Mouse (Mus musculus): ENCODE measurements around the gene Grrp1. TPM values are rescaled to one million over a fixed set of nuclear protein-coding genes. Genes with fewer than 3 reads are reported as not detected.

Grrp1 gene
- polyA plus RNA-seq, 2 experiments from 2014 or later: not detected

DNA sequence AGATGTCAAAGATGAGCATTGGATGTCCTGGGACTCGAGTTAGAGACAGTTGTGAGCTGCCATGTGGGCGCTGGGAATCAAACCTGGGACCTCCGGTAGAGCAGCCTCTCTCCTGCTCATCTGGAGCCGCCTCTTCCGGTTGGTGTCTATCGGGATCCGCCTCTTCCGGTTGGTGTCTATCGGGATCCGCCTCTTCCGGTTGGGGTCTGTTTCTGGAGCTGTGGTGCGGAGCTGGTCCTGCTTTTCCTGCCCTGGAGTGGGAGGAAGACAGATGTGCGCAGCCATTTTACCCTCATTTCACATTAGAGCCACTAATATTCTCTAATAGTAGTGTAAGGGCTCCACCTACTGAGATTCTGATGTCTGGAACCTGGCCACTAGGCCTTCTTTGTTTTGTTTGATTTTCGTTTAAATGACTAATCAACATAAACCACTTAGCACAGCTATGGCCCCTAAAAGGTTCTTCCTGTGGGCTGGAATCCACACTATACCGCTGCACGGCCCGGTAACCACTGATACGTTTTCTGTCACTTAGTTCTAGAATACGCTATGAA, 14.3 kb upstream of the Grrp1 start:
- ATAC-seq: no peak

DNA sequence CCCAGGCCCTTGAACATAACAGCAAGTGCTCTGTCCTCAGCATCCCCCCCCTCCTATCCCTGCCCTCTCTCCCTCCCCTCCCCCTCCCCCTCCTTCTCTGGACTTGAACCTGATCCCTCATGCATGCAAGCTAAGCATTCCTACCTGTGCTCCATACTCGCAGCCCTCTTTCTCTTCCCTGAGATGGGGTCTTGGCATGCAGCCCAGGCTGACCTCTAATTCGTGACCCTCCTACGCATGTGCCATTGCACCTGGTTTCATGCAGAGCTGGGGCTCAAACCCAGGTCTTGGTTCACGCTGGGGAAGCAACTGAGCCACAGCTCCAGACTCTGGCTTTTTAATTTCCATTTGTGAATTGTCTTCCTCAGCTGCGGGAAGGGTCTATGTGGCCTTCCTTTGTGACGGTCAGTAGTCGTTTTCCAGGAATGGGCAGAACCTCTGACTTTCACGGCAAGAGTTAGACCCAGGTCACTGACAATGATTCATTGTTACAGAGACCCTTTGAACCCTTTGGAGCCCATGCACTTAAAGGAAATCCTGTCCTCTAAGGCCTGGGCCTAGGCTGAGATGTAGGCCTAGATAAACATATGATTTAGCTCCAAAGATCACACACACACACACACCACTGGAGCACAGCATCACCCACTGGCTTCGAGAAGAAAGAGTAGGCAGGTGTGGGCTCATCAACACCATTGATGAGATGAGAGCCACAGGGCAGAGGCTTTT, 12.1 kb upstream of the Grrp1 start:
- ATAC-seq: no peak

DNA sequence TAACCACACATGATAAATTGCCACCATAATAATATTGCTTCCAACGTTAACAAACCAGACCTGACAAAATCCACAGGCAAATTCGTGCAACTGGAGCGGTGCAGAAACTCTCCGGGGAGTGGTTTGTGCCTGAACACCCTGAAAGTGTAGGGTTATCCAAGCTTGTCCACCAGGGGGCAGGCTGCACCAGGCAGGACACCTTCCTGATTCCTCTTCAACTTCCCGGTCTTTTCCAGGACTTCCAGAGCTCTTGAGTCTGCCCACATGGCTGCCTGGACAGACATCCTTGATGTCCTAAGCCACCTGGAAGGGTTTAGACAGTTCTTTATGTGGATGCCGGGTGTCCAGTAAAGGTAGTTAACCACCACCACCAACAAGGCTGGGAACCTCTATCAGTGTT, 9.3 kb upstream of the Grrp1 start:
- no peak for ATAC-seq

DNA sequence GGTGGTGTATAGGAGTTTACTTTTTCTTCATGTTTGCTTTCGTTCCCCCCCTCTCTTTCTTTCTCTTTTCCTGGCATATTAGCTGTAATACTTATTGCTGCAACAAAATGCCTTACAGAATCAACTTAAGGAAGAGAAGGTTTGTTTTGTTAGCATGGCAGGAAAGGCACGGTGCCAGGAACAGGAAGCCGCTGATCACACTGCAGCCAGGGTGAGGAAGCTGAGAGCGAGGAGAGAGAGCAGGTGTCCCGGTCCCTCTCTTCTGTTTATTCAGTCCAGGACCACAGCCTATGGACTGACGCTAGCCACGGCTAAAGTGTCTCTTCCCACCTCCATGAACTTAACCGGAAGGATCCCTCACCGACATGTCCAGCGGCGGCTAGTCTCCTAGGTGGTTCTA, 4.4 kb upstream of the Grrp1 start:
- no peak for ATAC-seq

- no peak for ATAC-seq
Measured at GRCm38 (mm10) chr4:134257198-134258009, 3.5 kb upstream of the Grrp1 start.

DNA sequence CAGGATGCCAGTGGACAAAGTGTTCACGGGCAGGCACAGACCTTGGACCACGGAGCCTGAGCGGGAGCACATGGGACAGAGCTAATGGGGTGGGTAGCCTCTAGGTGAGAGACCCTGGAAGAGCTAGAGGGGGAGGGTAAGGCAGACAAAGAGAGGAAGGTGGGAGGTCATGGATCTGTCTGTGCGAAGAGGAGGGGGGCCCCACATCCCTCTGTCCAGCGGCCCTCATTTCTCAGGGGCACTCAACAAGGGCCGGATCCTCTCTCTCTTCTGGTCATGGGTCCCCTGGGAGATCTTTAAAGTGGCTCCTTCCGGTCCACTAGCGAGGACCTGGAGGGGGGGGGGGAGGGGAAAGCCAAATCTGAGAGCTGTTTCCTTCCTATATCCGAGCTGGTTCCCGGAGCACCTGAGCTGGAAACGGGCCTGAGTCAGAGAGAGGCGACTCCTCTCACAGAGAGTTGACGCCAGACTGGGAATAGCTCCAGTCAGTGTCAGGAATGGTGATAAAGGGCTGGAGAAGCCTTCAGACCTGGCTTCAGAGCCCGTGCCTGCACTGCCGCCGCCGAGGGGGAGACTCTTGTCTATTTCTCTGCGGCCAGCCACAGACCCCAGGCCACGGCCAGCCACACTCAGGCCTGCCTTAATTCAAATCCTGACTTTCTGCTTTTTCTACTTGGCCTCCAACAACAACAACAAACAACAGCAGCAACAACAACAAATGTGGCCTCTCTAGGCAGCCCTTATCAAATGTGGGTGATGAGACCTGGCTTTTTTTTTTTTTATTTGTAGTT, 2.7 kb upstream of the Grrp1 start:
- no peak for ATAC-seq

DNA sequence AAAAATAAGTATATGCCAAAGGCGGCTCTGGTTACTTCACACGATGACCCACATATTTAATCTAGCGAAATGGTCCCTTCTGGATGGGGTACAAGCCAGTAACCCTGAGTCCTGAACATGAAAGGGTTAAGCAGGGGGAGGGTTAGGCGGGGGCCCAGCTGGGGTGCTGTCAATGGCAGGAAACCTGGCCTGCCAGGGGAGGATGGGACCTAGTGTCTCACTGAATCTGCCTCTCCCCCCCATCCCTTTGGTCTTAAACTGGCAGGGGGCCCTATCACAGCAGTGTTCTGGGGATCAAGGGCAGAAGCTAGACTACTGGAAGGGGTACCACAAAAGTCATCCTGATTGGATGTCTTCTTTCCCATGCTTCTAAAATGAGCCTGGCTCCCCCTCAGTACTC, 1.9 kb upstream of the Grrp1 start:
- no peak for ATAC-seq

DNA sequence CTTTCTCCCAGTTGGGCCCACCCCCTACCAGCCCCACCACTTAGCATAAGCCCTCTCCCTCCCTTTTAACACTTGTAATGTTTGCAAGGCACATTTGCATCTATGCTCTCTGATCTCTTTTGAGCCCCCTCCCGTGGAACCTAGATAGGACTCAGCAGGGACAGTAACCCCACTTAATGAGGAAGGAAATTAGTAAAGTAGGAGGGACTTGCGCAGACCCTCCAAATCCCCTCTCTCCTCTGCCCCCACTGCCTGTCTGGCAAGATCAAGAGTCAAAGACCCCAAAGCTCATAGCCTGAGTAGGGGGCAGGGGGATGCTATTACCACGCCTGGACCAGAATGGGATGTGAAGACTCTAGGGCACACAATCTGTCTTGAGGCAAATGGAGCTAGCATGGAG, 929 bp upstream of the Grrp1 start:
- no peak for ATAC-seq

DNA sequence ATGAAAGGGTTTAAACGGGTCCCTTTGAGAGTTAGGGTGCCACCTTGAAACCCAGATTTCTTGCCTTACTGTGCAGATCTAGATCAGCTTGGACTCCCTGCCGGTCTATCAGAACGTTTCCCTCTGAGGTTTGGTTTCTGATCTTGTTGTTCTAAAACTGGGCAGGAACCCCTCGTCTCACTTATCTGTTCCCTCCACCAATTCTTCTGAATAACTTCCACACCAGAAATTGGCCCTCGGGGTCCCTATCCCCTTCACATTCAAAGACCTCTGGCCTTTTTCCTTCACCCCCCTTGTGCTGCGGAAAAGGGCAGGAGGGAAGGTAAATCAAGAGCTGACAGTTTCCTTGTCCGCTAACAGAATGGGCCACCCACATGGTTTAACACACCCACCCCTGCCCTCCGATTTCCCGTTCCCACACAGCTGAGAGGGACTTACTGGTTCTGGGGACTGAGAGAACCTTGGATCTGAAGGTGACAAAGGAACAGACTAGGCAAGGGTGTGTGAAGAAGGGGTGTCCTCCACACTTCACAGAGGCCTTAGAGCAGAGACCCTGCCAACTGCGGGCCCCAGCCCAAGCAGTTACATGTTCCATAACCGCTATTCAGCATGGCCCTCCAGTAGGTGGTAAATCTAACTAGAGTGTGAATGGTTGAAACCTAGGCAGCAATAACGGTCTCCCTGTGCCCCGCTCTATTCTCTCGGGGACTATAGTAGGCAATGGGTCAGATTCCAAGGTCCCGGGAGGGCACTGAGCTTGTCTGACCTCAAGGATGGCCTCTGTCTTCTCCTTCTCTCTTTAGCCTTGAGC, 790 bp downstream of the Grrp1 start:
- no peak for ATAC-seq

DNA sequence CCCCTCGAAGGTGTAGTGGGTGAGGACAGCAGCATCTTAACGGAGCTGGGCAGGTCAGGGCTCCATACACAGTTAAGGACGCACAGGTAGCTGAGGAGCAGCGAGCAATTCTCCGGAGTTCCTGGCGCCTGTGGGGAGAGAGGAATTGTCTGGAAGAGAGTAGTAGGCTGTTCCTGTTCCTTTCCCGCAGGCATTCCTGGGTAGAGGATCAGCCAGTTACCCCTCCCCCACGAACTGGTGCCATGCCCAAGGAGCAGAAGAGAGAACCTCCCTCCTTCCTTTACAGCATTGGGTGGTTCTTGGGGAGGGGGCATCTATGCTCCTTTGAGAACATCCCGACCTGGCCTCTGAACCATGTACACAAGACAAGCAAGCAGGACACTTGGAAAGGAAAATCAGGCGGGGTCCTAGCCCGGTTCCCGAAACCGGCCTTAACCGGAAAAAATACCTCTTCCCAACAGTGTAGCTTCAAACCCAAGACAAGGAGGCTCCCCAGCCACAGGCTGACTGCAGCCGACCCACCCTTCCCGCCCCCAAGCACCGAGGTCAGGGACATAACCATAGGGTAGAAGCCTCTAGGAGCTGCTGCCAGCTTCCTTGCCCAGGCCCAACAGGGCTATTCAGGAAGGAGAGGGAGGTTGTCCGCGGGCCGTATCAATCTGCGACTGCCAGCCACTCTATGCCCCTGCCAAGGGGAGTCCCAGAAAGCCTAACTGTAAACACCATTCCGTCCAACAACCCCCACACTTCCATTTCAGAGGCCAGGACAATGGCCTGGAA, 1.6 kb downstream of the Grrp1 start:
- no peak for ATAC-seq

DNA sequence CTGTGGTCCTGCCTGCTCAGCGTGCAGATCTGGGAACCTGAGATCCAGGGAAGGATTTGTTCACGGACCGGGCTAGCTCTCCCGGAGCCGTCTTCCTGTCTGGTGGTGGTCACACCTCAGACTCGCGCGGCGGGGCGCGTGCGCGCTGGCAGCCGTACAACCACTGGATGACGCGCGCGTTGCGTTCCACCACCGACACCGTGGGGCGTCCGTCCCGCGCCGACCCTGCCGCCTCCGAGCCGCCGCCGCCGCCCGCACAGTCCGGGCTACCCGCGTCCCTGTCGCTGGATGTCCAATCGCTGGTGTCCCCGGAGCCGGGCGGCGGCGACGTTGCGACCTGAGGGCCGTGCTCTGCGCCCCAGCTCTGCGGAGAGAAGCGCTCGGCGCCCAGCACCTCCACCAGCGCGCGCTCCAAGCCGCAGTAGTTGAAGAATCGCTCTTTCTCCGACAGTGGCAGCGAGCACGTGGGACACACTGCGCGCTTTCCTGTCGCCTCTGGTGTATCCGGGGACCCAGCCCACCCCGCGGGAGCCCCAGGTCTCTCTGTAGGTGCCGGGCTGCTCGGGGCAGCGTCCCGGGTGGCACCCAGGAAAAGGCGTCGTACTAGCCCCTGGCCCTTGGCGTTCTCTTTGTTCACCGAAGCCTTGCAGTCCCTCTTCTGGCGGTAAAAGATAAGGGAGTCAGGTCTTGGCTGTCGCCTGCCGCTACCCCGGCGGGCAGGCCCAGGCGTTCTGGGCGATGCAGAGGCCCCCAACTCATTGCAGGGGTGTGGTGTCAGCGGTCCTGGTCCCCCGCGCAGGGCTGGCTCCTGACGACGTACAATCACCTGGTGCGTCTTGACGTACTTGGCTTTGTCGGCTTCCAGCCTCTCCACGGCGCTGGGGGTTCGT, 2.4 kb downstream of the Grrp1 start:
- peak; percentile 32 for ATAC-seq

DNA sequence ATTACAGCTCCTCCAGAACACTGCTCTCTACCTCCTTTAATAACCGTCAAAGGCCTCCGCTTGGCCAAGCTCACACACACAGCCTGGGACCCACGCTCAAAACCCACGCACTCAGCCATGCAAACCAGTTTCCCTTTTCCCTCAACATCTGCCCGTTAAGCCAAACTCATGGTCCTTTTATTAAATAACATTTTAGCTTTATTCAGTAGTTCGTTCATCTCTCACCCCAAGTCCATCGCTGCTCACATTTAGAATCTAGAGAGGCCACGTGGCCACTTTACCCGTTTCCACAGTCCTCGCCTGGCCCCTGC, 3.0 kb downstream of the Grrp1 start:
- no peak for ATAC-seq

GRCm38 (mm10) chr4:134250116-134250929, 3.6 kb downstream of the Grrp1 start:
- no peak for ATAC-seq

DNA sequence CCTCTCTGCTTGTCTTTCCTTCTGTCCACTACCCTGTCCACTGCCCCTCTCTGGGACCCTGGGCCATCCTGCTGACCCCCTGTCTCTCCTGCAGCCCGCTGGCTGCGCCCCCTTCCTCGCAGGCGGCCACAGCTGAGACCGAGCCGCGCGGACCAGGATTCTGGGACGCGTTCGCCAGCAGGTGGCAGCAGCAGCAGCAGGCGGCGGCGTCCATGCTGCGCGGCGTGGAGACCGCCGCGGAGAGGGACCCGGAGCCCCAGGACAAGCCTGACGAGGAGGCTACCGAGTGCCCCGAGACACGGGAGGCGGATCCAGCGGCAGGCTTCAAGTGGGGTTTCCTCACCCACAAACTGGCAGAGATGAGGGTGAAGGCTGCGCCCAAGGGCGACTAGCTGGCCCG, 4.3 kb downstream of the Grrp1 start:
- no peak for ATAC-seq

- ATAC-seq: no peak
Measured at GRCm38 (mm10) chr4:134246719-134247258, 7.1 kb downstream of the Grrp1 start, which contains the start of gene Gm30191. Gm30191 (plus strand) TSS chr4:134246935.

DNA sequence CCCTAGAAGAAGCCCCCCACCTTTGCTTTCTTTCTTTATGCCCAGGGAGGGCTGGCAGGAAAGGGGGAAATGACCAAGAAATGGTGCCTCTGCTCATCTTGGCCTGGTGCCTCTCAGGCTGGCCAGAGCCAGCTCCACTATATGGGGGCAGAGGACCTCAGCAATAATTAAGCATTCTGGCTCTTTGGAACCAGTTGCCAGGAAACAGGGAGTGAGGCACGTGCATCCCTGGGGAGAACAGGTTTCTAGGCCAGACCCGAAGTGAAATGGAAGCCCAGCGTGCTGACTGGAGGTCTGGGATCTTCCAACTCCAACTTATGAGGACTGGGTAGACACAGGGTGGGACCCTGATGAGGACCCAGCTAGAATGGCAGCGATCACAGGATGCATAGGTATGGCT, 7.7 kb downstream of the Grrp1 start:
- ATAC-seq: no peak

DNA sequence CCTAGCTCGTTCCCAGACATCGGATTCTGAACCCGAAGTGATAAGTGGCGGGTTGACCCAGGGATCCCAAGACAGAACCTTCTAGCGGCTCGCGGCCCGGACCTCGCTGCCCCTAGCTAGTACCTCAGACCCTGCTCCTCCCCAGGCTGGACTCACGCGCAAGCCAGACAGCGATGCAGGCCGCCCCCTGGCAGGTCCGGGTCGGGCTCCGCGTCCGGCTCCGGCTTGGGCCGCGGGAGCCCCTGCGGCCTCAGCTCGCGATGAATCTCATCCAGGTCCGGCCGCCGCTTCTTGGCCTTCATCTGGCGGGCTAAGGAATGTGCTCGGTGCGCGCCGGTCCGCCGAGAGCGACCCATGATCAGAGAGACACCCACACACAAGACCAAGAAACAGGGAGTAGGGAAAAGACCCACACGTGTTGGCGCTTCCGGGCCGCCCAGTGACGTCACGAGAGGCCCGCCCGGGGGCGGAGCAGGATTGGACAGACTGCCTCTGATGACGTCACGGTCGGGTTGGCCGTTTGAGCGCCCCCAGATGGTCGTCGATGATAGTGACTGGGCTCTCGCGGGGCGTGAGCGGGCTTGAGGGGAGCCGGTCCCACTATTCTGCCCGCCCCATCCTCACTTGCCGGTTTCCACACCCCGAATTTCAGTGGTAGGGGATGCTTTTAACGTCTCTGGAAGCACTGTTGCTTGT, 8.6 kb downstream of the Grrp1 start, which contains the start of gene Zfp593:
TSS of gene Zfp593 (minus strand) at position 445 of the 696 bp plus-strand sequence.
- peak; percentile 94 for ATAC-seq

- ATAC-seq: no peak
Measured at GRCm38 (mm10) chr4:134243516-134244250, 10.2 kb downstream of the Grrp1 start, which contains the start of gene E130218I03Rik. E130218I03Rik (plus strand) TSS chr4:134243662.

Data from CD4-positive, CD25-positive, alpha-beta regulatory T cell, adult 4 months (primary cell).